Mouse (Mus musculus): Measurements from ENCODE around the gene Cd200r1. TPM values are rescaled to one million over a fixed set of nuclear protein-coding genes. Genes with fewer than 3 reads are reported as not detected.

Gene Cd200r1
- polyA plus RNA-seq, 1 experiment, result 0.18 TPM

DNA sequence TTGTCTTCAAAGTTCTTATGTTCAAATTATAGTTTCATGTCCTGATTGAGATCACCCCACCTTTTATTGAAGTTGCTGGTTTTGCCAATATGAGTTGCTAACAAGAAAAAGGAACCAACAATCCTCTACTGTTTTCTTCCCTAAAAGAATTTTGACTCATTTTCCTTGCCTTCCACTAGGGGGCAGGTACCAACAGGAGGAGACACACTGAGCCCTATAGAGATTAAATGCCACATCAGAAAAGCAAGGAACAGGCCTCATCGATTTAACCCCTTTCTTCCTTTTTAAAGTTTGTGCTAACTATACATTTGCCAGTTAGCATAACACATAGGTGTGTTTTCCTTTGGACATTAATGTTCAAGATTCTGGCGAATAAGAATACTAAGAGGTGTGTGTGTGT is 2.4 kb downstream of the Cd200r1 start:
- no peaks in the 10 kb centered on the region for H3K4me1 ChIP-seq (ENCODE audit: control insufficient read depth, insufficient read depth, low read length)
- DNase-seq, result peak in 1 of 2 experiments; percentile 6
- H3K27ac ChIP-seq (ENCODE audit: insufficient read depth, low read length), result no peak overlapping the region
- H3K4me3 ChIP-seq (replicated peaks; ENCODE audit: insufficient read depth, low read depth, low read length), result no peak overlapping the region
- 56% methylated on average over 2 of the region's 2 CpGs for WGBS
- no peaks in the 10 kb centered on the region for H3K27me3 ChIP-seq (ENCODE audit: control insufficient read depth, insufficient read depth, low read length)
- peak; percentile 39; the same call in 1 of the 2 replicates for TF ChIP-seq CTCF (IDR thresholded peaks at IDR 0.05; ENCODE audit: borderline replicate concordance, insufficient read depth, low read depth, low read length)
- no peak for TF ChIP-seq POLR2A (IDR thresholded peaks at IDR 0.05; ENCODE audit: borderline replicate concordance, insufficient read depth, low read length)

DNA sequence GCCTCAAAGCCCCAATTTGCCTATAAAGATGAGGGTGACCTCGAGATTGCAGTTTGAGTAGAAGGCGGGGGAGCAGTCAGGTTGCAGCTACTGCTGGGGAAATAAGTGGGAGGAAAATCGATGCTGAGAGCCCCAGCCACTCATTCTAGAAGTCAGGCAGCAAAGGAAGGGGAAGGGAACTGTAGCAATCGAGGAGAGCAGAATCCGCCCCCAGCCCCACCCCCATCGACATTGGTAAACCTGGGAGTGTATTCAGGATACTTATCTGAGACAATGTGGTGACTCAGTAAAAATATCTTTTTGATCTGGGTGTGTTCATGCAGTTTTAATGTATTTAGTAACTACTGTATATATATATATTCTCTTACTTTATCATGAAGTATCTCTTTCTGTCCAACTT is 7.0 kb downstream of the Cd200r1 start:
- TF ChIP-seq POLR2A (IDR thresholded peaks at IDR 0.05; ENCODE audit: borderline replicate concordance, insufficient read depth, low read length) (no peak), CTCF (IDR thresholded peaks at IDR 0.05; ENCODE audit: borderline replicate concordance, insufficient read depth, low read depth, low read length) (no peak)
- Histone ChIP-seq H3K4me1 (ENCODE audit: control insufficient read depth, insufficient read depth, low read length) (no peaks in the 10 kb centered on the region), H3K27ac (ENCODE audit: insufficient read depth, low read length) (no peak overlapping the region), H3K4me3 (replicated peaks; ENCODE audit: insufficient read depth, low read depth, low read length) (no peak overlapping the region), H3K27me3 (ENCODE audit: control insufficient read depth, insufficient read depth, low read length) (no peaks in the 10 kb centered on the region)
- WGBS, result 73% methylated on average over 6 of the region's 6 CpGs
- DNase-seq, result no peak

- Histone ChIP-seq H3K4me3 (replicated peaks; ENCODE audit: insufficient read depth, low read depth, low read length) (no peak overlapping the region), H3K4me1 (ENCODE audit: control insufficient read depth, insufficient read depth, low read length) (no peaks in the 10 kb centered on the region), H3K27ac (ENCODE audit: insufficient read depth, low read length) (no peak overlapping the region), H3K27me3 (ENCODE audit: control insufficient read depth, insufficient read depth, low read length) (no peaks in the 10 kb centered on the region)
- TF ChIP-seq CTCF (IDR thresholded peaks at IDR 0.05; ENCODE audit: borderline replicate concordance, insufficient read depth, low read depth, low read length), result no peak
- no peak for TF ChIP-seq POLR2A (IDR thresholded peaks at IDR 0.05; ENCODE audit: borderline replicate concordance, insufficient read depth, low read length)
- no peak for DNase-seq
- WGBS, result 88% methylated on average over 3 of the region's 3 CpGs
Measured at GRCm38 (mm10) chr16:44773673-44774072, 8.1 kb downstream of the Cd200r1 start.

GRCm38 (mm10) chr16:44774201-44774600 is 8.7 kb downstream of the Cd200r1 start:
- Histone ChIP-seq H3K4me3 (replicated peaks; ENCODE audit: insufficient read depth, low read depth, low read length) (no peak overlapping the region), H3K27ac (ENCODE audit: insufficient read depth, low read length) (no peak overlapping the region), H3K27me3 (ENCODE audit: control insufficient read depth, insufficient read depth, low read length) (no peaks in the 10 kb centered on the region), H3K4me1 (ENCODE audit: control insufficient read depth, insufficient read depth, low read length) (no peaks in the 10 kb centered on the region)
- 88% methylated on average over 6 of the region's 6 CpGs for WGBS
- TF ChIP-seq POLR2A (IDR thresholded peaks at IDR 0.05; ENCODE audit: borderline replicate concordance, insufficient read depth, low read length) (no peak), CTCF (IDR thresholded peaks at IDR 0.05; ENCODE audit: borderline replicate concordance, insufficient read depth, low read depth, low read length) (no peak)
- DNase-seq, result no peak

- Histone ChIP-seq H3K4me3 (replicated peaks; ENCODE audit: insufficient read depth, low read depth, low read length) (no peak overlapping the region), H3K27me3 (ENCODE audit: control insufficient read depth, insufficient read depth, low read length) (no peaks in the 10 kb centered on the region), H3K4me1 (ENCODE audit: control insufficient read depth, insufficient read depth, low read length) (no peaks in the 10 kb centered on the region), H3K27ac (ENCODE audit: insufficient read depth, low read length) (no peak overlapping the region)
- 83% methylated on average over 17 of the region's 17 CpGs for WGBS
- no peak for TF ChIP-seq POLR2A (IDR thresholded peaks at IDR 0.05; ENCODE audit: borderline replicate concordance, insufficient read depth, low read length)
- TF ChIP-seq CTCF (IDR thresholded peaks at IDR 0.05; ENCODE audit: borderline replicate concordance, insufficient read depth, low read depth, low read length), result no peak
- DNase-seq, result no peak
Measured at GRCm38 (mm10) chr16:44778538-44779147, 13.1 kb downstream of the Cd200r1 start.

DNA sequence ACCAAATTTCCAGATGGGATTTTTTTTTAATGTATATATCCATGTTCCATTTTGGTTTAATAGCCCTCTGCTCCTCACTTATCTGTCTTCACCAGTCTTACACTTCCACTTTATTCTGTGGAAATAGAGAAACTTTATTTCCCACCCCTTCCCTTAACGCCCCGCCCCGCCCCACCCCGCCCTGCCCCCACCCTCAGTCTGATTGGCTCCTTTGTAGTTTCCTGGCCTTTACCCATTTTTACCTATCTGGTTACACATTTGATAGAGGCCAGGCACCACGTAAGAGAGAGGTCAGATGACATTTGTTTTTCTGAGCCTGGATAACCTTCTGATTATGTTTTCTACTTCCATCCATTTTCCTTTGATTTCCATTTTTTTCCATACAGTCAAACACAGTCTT is 14.0 kb downstream of the Cd200r1 start:
- WGBS, result 92% methylated on average over 5 of the region's 5 CpGs
- DNase-seq, result no peak
- H3K27me3 ChIP-seq (ENCODE audit: control insufficient read depth, insufficient read depth, low read length), result no peaks in the 10 kb centered on the region
- TF ChIP-seq CTCF (IDR thresholded peaks at IDR 0.05; ENCODE audit: borderline replicate concordance, insufficient read depth, low read depth, low read length) (no peak), POLR2A (IDR thresholded peaks at IDR 0.05; ENCODE audit: borderline replicate concordance, insufficient read depth, low read length) (no peak)
- no peak overlapping the region for H3K4me3 ChIP-seq (replicated peaks; ENCODE audit: insufficient read depth, low read depth, low read length)
- no peak overlapping the region for H3K27ac ChIP-seq (ENCODE audit: insufficient read depth, low read length)
- no peaks in the 10 kb centered on the region for H3K4me1 ChIP-seq (ENCODE audit: control insufficient read depth, insufficient read depth, low read length)

GRCm38 (mm10) chr16:44780751-44781150 is 15.2 kb downstream of the Cd200r1 start:
- 70% methylated on average over 4 of the region's 4 CpGs for WGBS
- TF ChIP-seq POLR2A (IDR thresholded peaks at IDR 0.05; ENCODE audit: borderline replicate concordance, insufficient read depth, low read length), result no peak
- no peak for TF ChIP-seq CTCF (IDR thresholded peaks at IDR 0.05; ENCODE audit: borderline replicate concordance, insufficient read depth, low read depth, low read length)
- no peaks in the 10 kb centered on the region for H3K27me3 ChIP-seq (ENCODE audit: control insufficient read depth, insufficient read depth, low read length)
- H3K4me1 ChIP-seq (ENCODE audit: control insufficient read depth, insufficient read depth, low read length), result no peaks in the 10 kb centered on the region
- H3K4me3 ChIP-seq (replicated peaks; ENCODE audit: insufficient read depth, low read depth, low read length), result no peak overlapping the region
- no peak for DNase-seq
- no peak overlapping the region for H3K27ac ChIP-seq (ENCODE audit: insufficient read depth, low read length)

DNA sequence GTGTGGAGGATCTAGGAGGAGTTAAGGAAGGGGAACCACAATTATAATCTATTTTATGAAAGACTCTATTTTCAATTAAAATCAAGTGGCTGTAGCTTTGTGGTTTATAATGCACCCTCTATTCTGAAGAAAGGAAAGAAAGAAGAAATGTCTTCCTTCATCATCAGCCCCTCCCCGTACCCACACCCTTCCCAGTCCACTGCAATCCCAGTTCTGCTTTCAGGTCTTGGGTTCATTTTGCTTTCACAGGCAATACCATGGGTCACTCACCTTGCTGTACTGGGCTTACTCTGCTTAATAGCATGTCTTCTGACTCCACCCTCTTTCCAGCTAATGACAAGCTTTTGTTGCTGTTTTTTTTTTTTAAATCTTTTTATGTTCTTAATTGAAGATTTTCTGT is 21.4 kb downstream of the Cd200r1 start:
- no peaks in the 10 kb centered on the region for H3K27me3 ChIP-seq (ENCODE audit: control insufficient read depth, insufficient read depth, low read length)

More for the DNA sequence above, 21.4 kb downstream of the Cd200r1 start:
- WGBS, result 88% methylated on average over 1 of the region's 1 CpGs
- no peak overlapping the region for H3K27ac ChIP-seq (ENCODE audit: insufficient read depth, low read length)
- DNase-seq, result no peak
- H3K4me1 ChIP-seq (ENCODE audit: control insufficient read depth, insufficient read depth, low read length), result no peaks in the 10 kb centered on the region
- H3K4me3 ChIP-seq (replicated peaks; ENCODE audit: insufficient read depth, low read depth, low read length), result no peak overlapping the region
- TF ChIP-seq POLR2A (IDR thresholded peaks at IDR 0.05; ENCODE audit: borderline replicate concordance, insufficient read depth, low read length), result no peak
- no peak for TF ChIP-seq CTCF (IDR thresholded peaks at IDR 0.05; ENCODE audit: borderline replicate concordance, insufficient read depth, low read depth, low read length)
